Mouse (Mus musculus) intestine, embryonic 16.5 days (tissue): ENCODE measurements around the gene Agrp. TPM values are rescaled to one million over a fixed set of nuclear protein-coding genes. Genes with fewer than 3 reads are reported as not detected.

ENCODE experiments used
- ATAC-seq: fragments of 200-750 bp; cut with Nextera tagmentation; 2 replicates; pipeline ENCODE4 v1.8.0; 2017; ENCODE audit warnings: moderate TSS enrichment, moderate library complexity
- H3K27ac ChIP-seq: fragments of 300-500 bp; sonication (generic); 2 replicates; pipeline ENCODE4 v1.5.1; 2014; ENCODE audit warnings: mild to moderate bottlenecking, low read length
- H3K27me3 ChIP-seq: fragments of 300-500 bp; sonication (generic); replicated peaks from 2 replicates; pipeline ENCODE4 v1.6.1; 2014; ENCODE audit warnings: low read length, control low read depth, mixed read lengths; ENCODE audit not compliant: control insufficient read depth, insufficient read depth
- H3K36me3 ChIP-seq: fragments of 300-500 bp; sonication (generic); 2 replicates; pipeline ENCODE4 v1.6.1; 2014; ENCODE audit warnings: low read length, control low read depth; ENCODE audit not compliant: control insufficient read depth, insufficient read depth
- H3K4me1 ChIP-seq: fragments of 300-500 bp; sonication (generic); 2 replicates; pipeline ENCODE4 v1.6.1; 2014; ENCODE audit warnings: low read length, control low read depth, mixed read lengths; ENCODE audit not compliant: control insufficient read depth, insufficient read depth
- H3K4me2 ChIP-seq: fragments of 300-500 bp; sonication (generic); 2 replicates; pipeline ENCODE4 v1.6.1; 2014; ENCODE audit warnings: low read depth, low read length, control low read depth
- H3K4me3 ChIP-seq: fragments of 300-500 bp; sonication (generic); 2 replicates; pipeline ENCODE4 v1.5.1; 2014; ENCODE audit warnings: mild to moderate bottlenecking, low read length
- H3K9ac ChIP-seq: fragments of 300-500 bp; sonication (generic); 2 replicates; pipeline ENCODE4 v1.6.1; 2014; ENCODE audit warnings: low read depth, low read length
- H3K9me3 ChIP-seq: fragments of 300-500 bp; sonication (generic); 2 replicates; pipeline ENCODE4 v1.6.1; 2016; ENCODE audit warnings: low read length, control low read depth; ENCODE audit not compliant: control insufficient read depth
- WGBS: fragments of 180-500 bp; shearing (Covaris S2); extraction: QIAGEN DNeasy Blood & Tissue Kit; methylation state at CpG from one replicate; pipeline ENCODE4 v1.1.7; 2014; 5-methylcytosine and 5-hydroxymethylcytosine counted together
- polyA plus RNA-seq: library from polyadenylated mRNA; unstranded; fragments of >200 nt; fragmentation: Nextera tagmentation; extraction: Ambion mirVana; gene quantifications from 2 replicates; pipeline ENCODE4 v1.2.1, GENCODE M21; 2015

Agrp gene
- polyA plus RNA-seq, 1 experiment from 2014 or later = 0.92 TPM

DNA sequence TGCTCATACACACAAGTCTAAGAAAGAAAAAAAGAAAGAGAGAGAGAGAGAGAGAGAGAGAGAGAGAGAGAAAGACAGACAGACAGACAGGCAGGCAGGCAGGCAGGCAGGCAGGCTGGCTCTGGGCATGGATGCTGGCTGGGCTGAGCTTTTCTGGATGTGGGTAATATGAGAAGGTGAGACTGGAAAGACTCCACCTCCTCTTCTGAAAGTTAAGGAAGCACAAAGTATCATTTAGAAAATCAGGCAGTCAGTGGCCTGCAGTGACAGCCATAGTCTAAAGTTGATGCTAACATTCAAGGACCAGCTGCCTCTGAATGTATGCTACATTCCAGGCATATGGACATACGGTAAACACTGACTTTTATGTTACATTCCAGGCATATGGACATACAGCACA, 12.4 kb downstream of the Agrp start:
- Histone ChIP-seq H3K4me3 (no peak overlapping the region), H3K4me1 (peaks cover 24% of the 10 kb centered on the region), H3K9me3 (no peaks in the 10 kb centered on the region), H3K9ac (no peak overlapping the region; the same call in 1 of the 2 replicates), H3K27me3 (no peaks in the 10 kb centered on the region), H3K36me3 (peaks cover 1% of the 10 kb centered on the region; the same call in 1 of the 2 replicates), H3K27ac (no peak overlapping the region), H3K4me2 (no peak overlapping the region)
- 41% methylated on average over 1 of the region's 1 CpGs for WGBS
- no peak for ATAC-seq

DNA sequence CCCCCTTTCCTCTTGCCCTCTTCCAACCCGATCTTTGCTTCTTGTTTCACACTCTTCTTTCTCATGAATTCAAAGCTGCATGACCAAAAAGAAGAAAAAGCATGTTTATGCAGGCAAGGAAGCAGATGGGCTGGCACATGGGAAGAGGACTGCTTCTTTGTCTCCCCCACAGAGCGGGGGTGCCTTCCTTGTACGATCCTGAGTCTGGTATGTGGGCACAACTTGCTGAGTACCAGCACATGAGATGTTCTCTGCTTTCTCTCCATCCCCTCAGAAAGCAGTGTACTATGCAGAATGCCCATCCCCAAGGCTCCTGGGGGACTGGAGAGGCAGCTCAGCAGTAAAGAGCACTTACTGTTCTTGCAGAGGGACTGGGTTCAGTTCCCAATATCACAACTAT, 12.8 kb downstream of the Agrp start:
- Histone ChIP-seq H3K27ac (no peak overlapping the region), H3K27me3 (no peaks in the 10 kb centered on the region), H3K9ac (no peak overlapping the region; the same call in 1 of the 2 replicates), H3K4me1 (peaks cover 24% of the 10 kb centered on the region), H3K4me2 (no peak overlapping the region), H3K36me3 (peaks cover 5% of the 10 kb centered on the region; the same call in 1 of the 2 replicates), H3K4me3 (no peak overlapping the region), H3K9me3 (no peaks in the 10 kb centered on the region)
- no peak for ATAC-seq
- 61% methylated on average over 3 of the region's 3 CpGs for WGBS

GRCm38 (mm10) chr8:105623679-105624245, 13.4 kb downstream of the Agrp start:
- Histone ChIP-seq H3K9ac (0 out of 2 replicates have a peak overlapping the region, but pooled peaks have one; percentile 47), H3K4me1 (peaks cover 24% of the 10 kb centered on the region), H3K27ac (no peak overlapping the region), H3K4me2 (no peak overlapping the region), H3K36me3 (peaks cover 9% of the 10 kb centered on the region; the same call in 1 of the 2 replicates), H3K4me3 (no peak overlapping the region), H3K9me3 (no peaks in the 10 kb centered on the region), H3K27me3 (no peaks in the 10 kb centered on the region)
- no peak for ATAC-seq
- WGBS = 47% methylated on average over 7 of the region's 7 CpGs

DNA sequence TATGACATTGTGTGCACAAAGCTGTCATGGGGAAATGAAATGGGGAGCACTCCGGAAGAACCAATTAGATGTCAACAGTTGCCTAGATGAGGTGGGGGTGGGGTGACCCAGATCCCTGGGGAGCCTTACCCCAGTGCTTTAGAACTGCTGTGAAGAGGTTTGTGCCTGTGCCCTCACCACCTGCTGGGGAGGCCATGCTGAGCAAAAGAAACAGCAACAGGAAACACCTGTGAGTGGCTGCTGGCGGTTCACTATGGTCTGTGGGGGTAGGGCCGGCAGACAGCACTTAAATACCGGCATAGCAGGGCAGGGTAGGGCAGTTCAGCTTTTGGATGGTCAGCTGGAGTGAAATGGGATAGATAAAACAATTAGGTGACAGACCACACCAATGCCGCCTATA, 14.1 kb downstream of the Agrp start:
- H3K4me3 ChIP-seq = no peak overlapping the region
- 0 out of 2 replicates have a peak overlapping the region, but pooled peaks have one; percentile 2 for H3K4me2 ChIP-seq
- H3K27ac ChIP-seq = peak overlapping the region; percentile 60
- peaks cover 13% of the 10 kb centered on the region for H3K36me3 ChIP-seq
- H3K9me3 ChIP-seq = no peaks in the 10 kb centered on the region
- peak overlapping the region; percentile 47 for H3K9ac ChIP-seq
- ATAC-seq = peak; percentile 8
- 35% methylated on average over 5 of the region's 5 CpGs for WGBS
- no peaks in the 10 kb centered on the region for H3K27me3 ChIP-seq
- peaks cover 24% of the 10 kb centered on the region for H3K4me1 ChIP-seq

DNA sequence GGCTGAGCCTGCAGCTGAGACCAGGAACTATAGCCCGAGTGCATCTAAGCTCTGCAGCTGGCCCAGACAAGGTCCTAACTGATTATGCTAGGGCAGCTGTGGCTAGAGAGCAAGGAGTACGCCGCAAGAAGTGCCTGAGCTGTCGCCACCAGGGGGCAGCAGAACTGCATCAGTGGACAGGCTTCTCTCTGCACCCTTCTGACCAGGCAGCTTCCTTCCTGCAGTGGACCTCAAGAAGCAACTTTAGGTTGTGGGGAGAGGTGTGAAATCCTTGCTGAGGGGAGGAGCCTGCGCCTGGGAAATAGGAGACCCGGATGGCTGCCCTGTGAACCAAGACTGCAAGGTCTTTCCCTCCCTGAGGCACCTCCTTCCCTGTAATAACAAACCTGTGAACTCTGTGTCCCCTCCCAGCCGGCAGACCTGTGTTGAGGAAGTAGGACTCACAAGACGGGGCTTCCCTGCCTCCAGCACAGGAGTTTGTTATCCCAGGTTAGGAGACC, 14.7 kb downstream of the Agrp start:
- WGBS = 3% methylated on average over 8 of the region's 8 CpGs
- Histone ChIP-seq H3K27me3 (no peaks in the 10 kb centered on the region), H3K4me3 (no peak overlapping the region), H3K36me3 (peaks cover 17% of the 10 kb centered on the region), H3K9me3 (no peaks in the 10 kb centered on the region), H3K4me1 (peaks cover 24% of the 10 kb centered on the region), H3K27ac (peak overlapping the region; percentile 60), H3K4me2 (0 out of 2 replicates have a peak overlapping the region, but pooled peaks have one; percentile 2), H3K9ac (peak overlapping the region; percentile 47)
- peak; percentile 96 for ATAC-seq

- H3K9me3 ChIP-seq = no peaks in the 10 kb centered on the region
- peaks cover 19% of the 10 kb centered on the region for H3K36me3 ChIP-seq
- H3K4me1 ChIP-seq = peaks cover 24% of the 10 kb centered on the region
- no peak overlapping the region for H3K4me2 ChIP-seq
- H3K27ac ChIP-seq = peak overlapping the region; percentile 60
- no peak for ATAC-seq
- 52% methylated on average over 4 of the region's 4 CpGs for WGBS
- H3K9ac ChIP-seq = peak overlapping the region; percentile 6; the same call in 1 of the 2 replicates
- H3K27me3 ChIP-seq = no peaks in the 10 kb centered on the region
- H3K4me3 ChIP-seq = no peak overlapping the region
These were observed 15.4 kb downstream of the Agrp start for GRCm38 (mm10) chr8:105621841-105622240.

DNA sequence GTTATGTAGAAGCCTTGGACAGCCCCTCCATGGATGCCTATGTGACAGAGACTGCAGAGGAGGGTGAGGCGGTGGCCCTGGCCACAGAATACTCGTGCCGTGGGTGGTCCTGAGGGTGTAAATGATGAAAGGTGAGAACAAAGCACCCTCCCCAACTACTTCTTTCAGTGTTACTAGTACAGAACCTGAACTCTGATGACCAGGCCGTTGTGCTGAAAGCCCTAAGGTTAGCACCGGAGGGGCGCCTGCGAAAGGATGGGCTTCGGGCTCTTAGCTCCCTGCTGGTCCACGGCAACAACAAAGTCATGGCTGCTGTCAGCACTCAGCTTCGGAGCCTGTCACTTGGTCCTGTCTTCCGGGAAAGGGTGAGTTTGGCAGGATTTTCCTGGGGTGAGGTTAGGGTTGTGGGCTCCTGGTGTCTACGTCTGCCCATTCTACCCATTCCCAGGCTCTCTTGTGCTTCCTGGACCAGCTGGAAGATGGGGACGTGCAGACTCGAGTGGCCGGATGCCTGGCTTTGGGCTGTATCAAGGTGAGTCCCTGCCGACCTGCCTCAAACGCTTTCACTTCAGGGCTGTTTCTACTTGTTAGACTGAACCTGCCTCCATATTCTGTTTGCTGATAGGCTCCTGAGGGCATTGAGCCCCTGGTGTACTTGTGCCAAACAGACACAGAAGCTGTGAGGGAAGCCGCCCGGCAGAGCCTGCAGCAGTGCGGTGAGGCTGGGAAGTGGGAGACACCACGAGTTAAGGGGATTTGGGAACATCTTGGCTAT, 16.1 kb downstream of the Agrp start:
- H3K36me3 ChIP-seq = peaks cover 19% of the 10 kb centered on the region
- no peak for ATAC-seq
- WGBS = 90% methylated on average over 21 of the region's 21 CpGs

GRCm38 (mm10) chr8:105620211-105620610, 17.0 kb downstream of the Agrp start:
- Histone ChIP-seq H3K4me1 (peaks cover 24% of the 10 kb centered on the region), H3K4me2 (no peak overlapping the region), H3K4me3 (no peak overlapping the region), H3K9ac (no peak overlapping the region), H3K27me3 (no peaks in the 10 kb centered on the region), H3K27ac (no peak overlapping the region), H3K9me3 (no peaks in the 10 kb centered on the region), H3K36me3 (peaks cover 19% of the 10 kb centered on the region)
- no peak for ATAC-seq
- 89% methylated on average over 19 of the region's 19 CpGs for WGBS

More for the DNA sequence above, 16.1 kb downstream of the Agrp start:
- H3K9me3 ChIP-seq = no peaks in the 10 kb centered on the region
- no peak overlapping the region for H3K4me3 ChIP-seq
- no peak overlapping the region; the same call in 1 of the 2 replicates for H3K27ac ChIP-seq
- no peaks in the 10 kb centered on the region for H3K27me3 ChIP-seq
- no peak overlapping the region for H3K9ac ChIP-seq
- peaks cover 24% of the 10 kb centered on the region for H3K4me1 ChIP-seq
- no peak overlapping the region for H3K4me2 ChIP-seq

DNA sequence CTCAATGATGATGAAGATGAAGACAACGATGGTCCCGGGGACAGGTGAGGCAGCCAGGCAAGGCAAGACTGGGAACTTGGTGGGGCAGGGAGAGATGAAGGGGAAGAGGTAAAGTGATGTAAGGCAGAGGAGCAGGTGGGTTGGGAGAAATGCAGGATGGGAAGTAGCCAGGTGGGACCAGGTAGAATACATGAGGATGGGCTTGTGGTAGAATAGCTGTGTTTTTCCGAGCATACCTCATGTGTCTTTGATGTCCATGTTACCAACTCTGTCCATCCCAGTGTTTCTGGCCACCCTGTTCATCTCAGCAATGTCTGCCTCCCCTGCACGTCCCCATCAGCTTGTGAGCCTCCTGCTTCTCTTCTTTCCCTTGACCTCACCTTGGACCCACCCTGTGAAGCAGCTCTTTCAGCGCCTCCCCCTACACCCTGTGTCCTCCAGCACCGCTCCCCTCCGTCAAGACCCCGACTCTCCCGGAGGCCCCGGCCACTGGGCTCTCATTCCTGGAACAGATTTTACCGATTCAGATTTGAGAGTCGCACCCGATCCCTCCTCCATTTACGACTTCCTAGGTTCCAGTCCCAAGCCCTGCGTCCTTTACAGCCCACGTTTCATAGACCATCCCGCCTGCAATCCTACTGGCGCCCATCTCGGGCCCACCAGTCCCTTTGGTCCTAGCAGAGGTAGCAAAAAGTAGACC, 18.2 kb downstream of the Agrp start:
- no peak for ATAC-seq
- Histone ChIP-seq H3K27me3 (no peaks in the 10 kb centered on the region), H3K4me1 (peaks cover 24% of the 10 kb centered on the region), H3K9ac (no peak overlapping the region), H3K9me3 (no peaks in the 10 kb centered on the region), H3K36me3 (peaks cover 19% of the 10 kb centered on the region), H3K4me3 (no peak overlapping the region), H3K27ac (no peak overlapping the region), H3K4me2 (no peak overlapping the region)
- WGBS = 92% methylated on average over 19 of the region's 19 CpGs
